12 mouse cellular contexts compared by ENCODE assay signal in the genomic region with DNA sequence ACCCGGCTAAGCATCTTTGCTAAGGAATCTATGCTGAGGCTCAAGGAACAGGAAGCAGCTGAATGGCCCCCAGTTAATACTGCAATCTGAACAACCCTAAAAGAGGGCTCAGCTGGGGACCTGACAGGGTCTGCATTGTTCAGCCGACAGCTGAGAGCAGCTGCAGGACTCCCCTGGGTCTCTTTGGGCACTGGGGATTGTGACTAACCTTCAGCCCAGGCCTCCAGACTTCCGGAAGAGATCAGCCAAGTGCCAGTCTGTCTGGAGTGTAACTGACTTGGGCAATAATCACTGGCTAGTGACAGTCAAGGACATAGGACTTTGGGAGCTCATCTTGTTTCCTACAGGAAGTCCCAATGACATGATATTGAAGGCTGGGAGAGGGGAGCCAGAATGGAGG.
DNase-seq lines count a peak whose midpoint lies in the region; ATAC-seq and TF ChIP-seq lines count a peak whose summit lies in the region.
"Had no signal": no experiment of that assay in that cellular context is flagged by ENCODE, and none has a peak within 500 bp of the region (broad histone marks: within the 10 kb centered on the region; RNA-seq: fewer than 3 reads in every experiment).

No protein-coding gene starts in this region.

- H3K4me1 ChIP-seq in forebrain, postnatal 0 days (ENCODE audit: insufficient read depth): peaks cover 5% of the 10 kb centered on the region; the same call in 1 of the 2 replicates
- H3K4me1 ChIP-seq in forebrain, embryonic 15.5 days: peaks cover 44% of the 10 kb centered on the region
- H3K4me1 ChIP-seq in midbrain, embryonic 12.5 days: peaks cover 36% of the 10 kb centered on the region
- peaks cover 25% of the 10 kb centered on the region for H3K4me1 ChIP-seq in midbrain, embryonic 14.5 days (ENCODE audit: control insufficient read depth, insufficient read depth, low read length)
- peaks cover 93% of the 10 kb centered on the region for H3K4me1 ChIP-seq in heart, embryonic 13.5 days
- peaks cover 8% of the 10 kb centered on the region; the same call in 1 of the 2 replicates for H3K4me1 ChIP-seq in neural tube, embryonic 11.5 days (ENCODE audit: control insufficient read depth, insufficient read depth, low read length)
- H3K4me1 ChIP-seq: liver, embryonic 15.5 days had no signal

- no peak overlapping the region for H3K4me2 ChIP-seq in forebrain, postnatal 0 days (ENCODE audit: low read depth)
- H3K4me2 ChIP-seq in forebrain, embryonic 15.5 days (replicated peaks): no peak overlapping the region
- no peak overlapping the region for H3K4me2 ChIP-seq in midbrain, embryonic 12.5 days (replicated peaks)
- H3K4me2 ChIP-seq in midbrain, embryonic 14.5 days (ENCODE audit: low read length): no peak overlapping the region
- H3K4me2 ChIP-seq in heart, embryonic 13.5 days: no peak overlapping the region
- no peak overlapping the region for H3K4me2 ChIP-seq in neural tube, embryonic 11.5 days (ENCODE audit: low read depth)
- H3K4me2 ChIP-seq: liver, embryonic 15.5 days had no signal

- H3K9ac ChIP-seq in forebrain, postnatal 0 days: no peak overlapping the region
- no peak overlapping the region for H3K9ac ChIP-seq in forebrain, embryonic 15.5 days (replicated peaks)
- no peak overlapping the region for H3K9ac ChIP-seq in midbrain, embryonic 12.5 days (replicated peaks)
- H3K9ac ChIP-seq in midbrain, embryonic 14.5 days (replicated peaks; ENCODE audit: low read length): no peak overlapping the region
- no peak overlapping the region for H3K9ac ChIP-seq in heart, embryonic 13.5 days
- no peak overlapping the region for H3K9ac ChIP-seq in neural tube, embryonic 11.5 days (ENCODE audit: low read length)
- H3K9ac ChIP-seq: liver, embryonic 15.5 days had no signal

- H3K27ac ChIP-seq in forebrain, postnatal 0 days (ENCODE audit: low read depth, low read length): no peak overlapping the region
- H3K27ac ChIP-seq in forebrain, embryonic 15.5 days (replicated peaks): no peak overlapping the region
- 0 out of 2 replicates have a peak overlapping the region, but pooled peaks have one; percentile 8 for H3K27ac ChIP-seq in midbrain, embryonic 12.5 days (replicated peaks)
- no peak overlapping the region for H3K27ac ChIP-seq in midbrain, embryonic 14.5 days (replicated peaks; ENCODE audit: low read depth, low read length)
- H3K27ac ChIP-seq in heart, embryonic 13.5 days (replicated peaks): peak overlapping the region; percentile 87
- no peak overlapping the region for H3K27ac ChIP-seq in neural tube, embryonic 11.5 days (ENCODE audit: low read depth, low read length)
- H3K27ac ChIP-seq: layer of hippocampus, adult 2 months; liver, embryonic 15.5 days had no signal

- WGBS in forebrain, postnatal 0 days: 34% methylated on average over 3 of the region's 3 CpGs
- WGBS in forebrain, embryonic 15.5 days: 22% methylated on average over 3 of the region's 3 CpGs
- WGBS in midbrain, embryonic 12.5 days: 17% methylated on average over 3 of the region's 3 CpGs
- 11% methylated on average over 3 of the region's 3 CpGs for WGBS in midbrain, embryonic 14.5 days
- 31% methylated on average over 3 of the region's 3 CpGs for WGBS in heart, embryonic 13.5 days
- WGBS in neural tube, embryonic 11.5 days: 23% methylated on average over 3 of the region's 3 CpGs

- H3K9me3 ChIP-seq in forebrain, postnatal 0 days (ENCODE audit: low read length): no peaks in the 10 kb centered on the region
- H3K9me3 ChIP-seq in forebrain, embryonic 15.5 days: no peaks in the 10 kb centered on the region
- H3K9me3 ChIP-seq in midbrain, embryonic 12.5 days: no peaks in the 10 kb centered on the region
- no peaks in the 10 kb centered on the region for H3K9me3 ChIP-seq in midbrain, embryonic 14.5 days (ENCODE audit: control insufficient read depth, low read length)
- no peaks in the 10 kb centered on the region for H3K9me3 ChIP-seq in heart, embryonic 13.5 days
- H3K9me3 ChIP-seq in neural tube, embryonic 11.5 days (ENCODE audit: control insufficient read depth, low read length): no peaks in the 10 kb centered on the region
- H3K9me3 ChIP-seq: liver, embryonic 15.5 days had no signal

- TF ChIP-seq CTCF in forebrain, postnatal 0 days (IDR thresholded peaks at IDR 0.05; ENCODE audit: low read depth): no peak

- no peak overlapping the region for H3K4me3 ChIP-seq in forebrain, postnatal 0 days (ENCODE audit: low read depth, low read length)
- no peak overlapping the region for H3K4me3 ChIP-seq in forebrain, embryonic 15.5 days
- H3K4me3 ChIP-seq in midbrain, embryonic 12.5 days: no peak overlapping the region
- no peak overlapping the region for H3K4me3 ChIP-seq in midbrain, embryonic 14.5 days (replicated peaks; ENCODE audit: low read depth, low read length)
- no peak overlapping the region for H3K4me3 ChIP-seq in heart, embryonic 13.5 days
- H3K4me3 ChIP-seq in neural tube, embryonic 11.5 days (ENCODE audit: low read depth, low read length): no peak overlapping the region
- H3K4me3 ChIP-seq: layer of hippocampus, adult 2 months; liver, embryonic 15.5 days had no signal

- ATAC-seq in forebrain, postnatal 0 days: peak; percentile 32; the same call in 1 of the 2 replicates
- ATAC-seq in forebrain, embryonic 15.5 days (replicated peaks): no peak
- ATAC-seq in midbrain, embryonic 12.5 days (ENCODE audit: low FRiP score, low read depth): peak; percentile 53; the same call in 1 of the 2 replicates
- no peak for ATAC-seq in midbrain, embryonic 14.5 days (ENCODE audit: low FRiP score, low TSS enrichment)
- ATAC-seq in heart, embryonic 13.5 days (ENCODE audit: extremely low read depth, insufficient number of reproducible peaks, low FRiP score, low TSS enrichment): no peak
- 0 out of 2 replicates have a peak, but pooled peaks have one; percentile 35 for ATAC-seq in neural tube, embryonic 11.5 days (ENCODE audit: insufficient read depth, low FRiP score, low TSS enrichment)

- H3K27me3 ChIP-seq in forebrain, postnatal 0 days (ENCODE audit: insufficient read depth, low read length): no peaks in the 10 kb centered on the region; the same call in 1 of the 2 replicates
- no peaks in the 10 kb centered on the region for H3K27me3 ChIP-seq in forebrain, embryonic 15.5 days
- peaks cover 75% of the 10 kb centered on the region for H3K27me3 ChIP-seq in midbrain, embryonic 12.5 days
- peaks cover 4% of the 10 kb centered on the region; the same call in 1 of the 2 replicates for H3K27me3 ChIP-seq in midbrain, embryonic 14.5 days (ENCODE audit: control insufficient read depth, insufficient read depth, low read length)
- H3K27me3 ChIP-seq in heart, embryonic 13.5 days (replicated peaks): no peaks in the 10 kb centered on the region
- H3K27me3 ChIP-seq in neural tube, embryonic 11.5 days (ENCODE audit: control insufficient read depth, insufficient read depth, low read length): no peaks in the 10 kb centered on the region
- H3K27me3 ChIP-seq: liver, embryonic 15.5 days had no signal

- H3K36me3 ChIP-seq in forebrain, postnatal 0 days (ENCODE audit: insufficient read depth): no peaks in the 10 kb centered on the region
- no peaks in the 10 kb centered on the region for H3K36me3 ChIP-seq in forebrain, embryonic 15.5 days
- H3K36me3 ChIP-seq in midbrain, embryonic 12.5 days: no peaks in the 10 kb centered on the region
- no peaks in the 10 kb centered on the region for H3K36me3 ChIP-seq in midbrain, embryonic 14.5 days (ENCODE audit: control insufficient read depth, insufficient read depth, low read length)
- H3K36me3 ChIP-seq in heart, embryonic 13.5 days: no peaks in the 10 kb centered on the region
- H3K36me3 ChIP-seq in neural tube, embryonic 11.5 days (ENCODE audit: control insufficient read depth, insufficient read depth, low read length): no peaks in the 10 kb centered on the region
- H3K36me3 ChIP-seq: liver, embryonic 15.5 days had no signal

- peak; percentile 4 for DNase-seq in forebrain, postnatal 0 days
- DNase-seq in midbrain, embryonic 14.5 days: no peak
- peak; percentile 18 for DNase-seq in neural tube, embryonic 11.5 days (ENCODE audit: low spot score)
- DNase-seq in thymus, postnatal 0 days (ENCODE audit: low spot score): no peak
- DNase-seq in left cerebral cortex, adult 8-10 months (ENCODE audit: low spot score in 2 of 2): no peak
- DNase-seq: cerebellum, postnatal 36 days; right cerebral cortex, postnatal 14 days had no signal

Comparison
In these comparisons a context has a peak if more than half of its experiments do, and no peak if none do; other contexts are left out.
1. ATAC-seq: peak in forebrain, postnatal 0 days (single experiment), midbrain, embryonic 12.5 days (single experiment) and neural tube, embryonic 11.5 days (single experiment); none in forebrain, embryonic 15.5 days (single experiment), midbrain, embryonic 14.5 days (single experiment) and heart, embryonic 13.5 days (single experiment).
2. H3K27ac ChIP-seq: peak in midbrain, embryonic 12.5 days (single experiment) and heart, embryonic 13.5 days (single experiment); none in forebrain, postnatal 0 days (single experiment), forebrain, embryonic 15.5 days (single experiment), midbrain, embryonic 14.5 days (single experiment) and neural tube, embryonic 11.5 days (single experiment).
3. DNase-seq: peak in forebrain, postnatal 0 days (single experiment) and neural tube, embryonic 11.5 days (single experiment); none in midbrain, embryonic 14.5 days (single experiment), thymus, postnatal 0 days (single experiment) and left cerebral cortex, adult 8-10 months (0 of 2).